Mouse (Mus musculus): ENCODE measurements around the gene Cyp2c55.

The Cyp2c55 gene

DNA sequence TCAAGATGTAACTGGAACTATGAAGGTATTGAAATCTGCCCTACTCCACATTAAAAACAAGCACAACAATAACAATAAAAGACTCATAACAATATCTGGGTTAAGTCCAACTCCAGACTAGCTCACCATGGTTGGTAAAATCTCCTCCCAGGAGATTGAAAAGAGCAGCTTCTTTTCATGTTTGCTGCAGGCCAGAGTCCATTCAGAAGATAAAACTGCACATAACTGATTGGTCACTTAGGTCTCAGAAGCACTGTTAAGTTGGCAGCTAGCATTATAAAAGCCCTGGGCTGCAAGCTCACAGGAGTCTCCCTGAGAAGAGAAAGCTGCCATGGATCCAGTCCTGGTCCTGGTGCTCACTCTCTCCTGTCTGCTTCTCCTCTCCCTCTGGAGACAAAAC lies at the start of gene Cyp2c55:
TSS of gene Cyp2c55 (plus strand) at position 305 of the 400 bp plus-strand sequence.
- DNase-seq (ENCODE audit: low spot score in 2 of 2), result no peak

DNA sequence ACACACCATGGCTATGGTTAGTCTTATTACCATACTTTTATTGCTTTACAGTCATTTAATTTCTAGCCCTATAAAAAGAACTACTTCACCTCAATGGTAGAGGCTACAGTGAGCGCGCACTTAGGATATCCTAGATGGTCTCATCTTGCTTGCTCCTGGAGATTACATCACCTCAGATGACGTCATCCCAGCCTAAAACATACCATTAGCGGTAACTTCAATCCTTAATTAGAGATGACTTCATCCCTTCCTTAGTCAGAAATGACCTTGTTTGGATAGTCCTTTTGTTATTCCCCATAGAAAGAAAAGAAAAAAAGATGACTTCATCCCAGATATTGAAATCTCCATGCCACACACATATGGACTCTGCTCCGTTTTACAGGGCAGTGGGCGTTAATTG lies 36.1 kb upstream of the Cyp2c55 start:
- DNase-seq (ENCODE audit: low spot score in 2 of 2), result no peak

DNA sequence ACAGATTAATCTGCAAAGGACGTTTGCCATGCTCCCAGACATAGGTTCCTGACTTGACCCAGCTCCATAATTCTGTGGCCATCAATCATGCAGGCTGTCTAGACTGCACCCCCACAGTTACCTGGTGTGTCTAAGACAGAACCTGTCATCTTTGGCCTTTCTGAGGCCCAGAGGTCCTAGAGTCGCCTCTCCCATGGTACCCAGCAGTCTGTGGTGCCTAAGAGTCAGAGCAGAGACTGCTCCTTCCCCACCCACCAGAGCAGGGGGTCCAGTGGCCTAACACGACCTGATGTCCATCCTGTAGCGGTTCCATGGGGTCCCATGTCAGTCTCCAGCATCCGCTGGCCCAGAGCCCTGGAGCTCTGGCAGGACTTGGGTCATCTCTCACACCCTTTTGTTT lies 34.2 kb upstream of the Cyp2c55 start:
- no peak for DNase-seq (ENCODE audit: low spot score in 2 of 2)

DNA sequence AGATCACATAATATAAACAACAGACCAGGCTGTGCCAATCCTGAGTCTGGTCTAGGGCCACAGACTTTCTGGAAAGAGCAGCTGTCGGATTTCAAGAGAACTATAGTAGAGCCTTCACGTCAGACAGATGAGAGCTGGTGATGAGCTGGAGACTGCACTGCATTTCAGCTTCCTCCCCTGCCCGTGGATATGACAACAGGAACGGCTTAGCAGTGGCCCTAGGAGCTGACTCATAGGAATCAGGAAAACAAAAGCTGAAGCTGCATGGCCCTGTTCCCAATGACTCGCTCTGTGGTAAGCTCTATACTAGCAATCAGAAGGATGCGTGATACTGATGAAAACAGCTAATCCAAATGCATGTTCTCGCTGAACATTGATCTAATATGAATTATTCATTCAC lies 33.2 kb upstream of the Cyp2c55 start:
- DNase-seq (ENCODE audit: low spot score in 2 of 2), result no peak

DNA sequence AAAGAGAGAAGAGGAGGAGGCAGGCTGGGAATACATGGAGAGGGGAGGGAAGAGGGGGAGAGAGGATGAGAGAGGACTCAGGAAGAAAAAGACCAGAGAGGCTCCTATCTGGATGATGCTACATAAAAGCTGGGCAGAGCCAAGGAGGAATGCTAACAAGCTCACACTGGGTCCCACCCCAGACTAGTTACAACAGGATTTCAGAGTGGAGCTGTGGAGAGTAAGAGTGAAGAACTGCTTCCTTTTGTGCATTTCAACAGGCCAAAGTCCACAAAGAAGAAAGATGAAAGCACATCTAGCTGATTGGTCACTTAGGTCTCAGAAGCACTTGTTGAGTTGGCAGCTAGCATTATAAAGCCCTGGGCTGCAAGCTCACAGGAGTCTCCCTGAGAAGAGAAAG lies 30.6 kb upstream of the Cyp2c55 start:
- DNase-seq (ENCODE audit: low spot score in 2 of 2), result no peak

DNA sequence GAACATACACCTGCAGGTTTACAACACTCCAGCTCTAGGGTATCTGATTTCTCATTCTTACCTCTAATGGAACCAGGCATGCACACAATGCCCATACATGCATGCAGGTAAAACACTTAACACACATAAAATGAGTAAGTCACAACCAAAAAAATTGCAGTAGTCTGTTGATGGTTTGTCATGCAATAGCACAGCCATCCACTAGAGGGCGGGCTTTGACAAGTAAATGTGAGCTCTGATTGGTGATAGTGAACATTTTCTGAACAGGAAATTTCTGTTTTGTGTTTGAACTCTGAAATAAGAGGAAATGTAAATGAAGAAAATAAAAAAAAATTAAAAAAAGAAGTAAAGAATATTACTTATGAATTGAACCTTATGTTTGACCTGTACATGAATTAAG lies 24.9 kb upstream of the Cyp2c55 start:
- peak in 1 of 2 experiments; percentile 23 for DNase-seq (ENCODE audit: low spot score in 2 of 2)

DNA sequence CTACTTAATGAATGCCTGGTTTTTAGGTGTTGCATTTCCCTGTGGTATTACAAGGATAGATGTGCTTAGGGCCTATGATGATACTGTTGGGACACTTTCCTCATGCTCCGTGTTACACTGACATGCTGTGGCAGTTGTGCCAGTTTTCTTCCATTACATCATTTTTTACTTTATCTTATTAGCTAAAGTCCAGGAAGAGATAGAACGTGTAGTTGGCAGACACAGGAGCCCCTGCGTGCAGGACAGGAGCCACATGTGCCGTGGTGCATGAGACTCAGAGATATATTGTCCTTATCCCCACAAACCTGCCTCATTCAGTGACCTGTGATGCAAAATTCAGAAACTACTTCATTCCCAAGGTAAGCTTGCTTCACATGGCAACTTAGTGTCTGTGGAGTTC lies 8.6 kb upstream of the Cyp2c55 start:
- no peak for DNase-seq (ENCODE audit: low spot score in 2 of 2)

DNA sequence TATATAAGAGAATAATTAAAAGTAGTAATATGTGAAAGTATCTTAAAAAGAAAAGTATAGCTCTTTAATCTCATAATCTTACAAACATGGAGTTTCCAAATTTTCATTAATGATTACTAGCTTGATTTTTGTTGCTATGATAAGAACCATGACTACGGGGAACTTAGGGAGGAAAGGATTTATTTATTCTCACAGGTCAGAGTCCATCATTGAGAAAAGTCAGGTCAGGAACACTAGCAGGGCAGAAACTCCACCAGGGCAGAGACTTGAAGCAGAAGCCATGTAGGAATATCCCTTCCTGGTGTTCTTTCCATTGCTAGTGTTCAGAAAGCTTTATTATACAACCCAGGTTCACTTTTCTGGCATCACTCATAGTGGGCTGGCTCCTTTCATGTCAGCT lies 8.1 kb upstream of the Cyp2c55 start:
- no peak for DNase-seq (ENCODE audit: low spot score in 2 of 2)

DNA sequence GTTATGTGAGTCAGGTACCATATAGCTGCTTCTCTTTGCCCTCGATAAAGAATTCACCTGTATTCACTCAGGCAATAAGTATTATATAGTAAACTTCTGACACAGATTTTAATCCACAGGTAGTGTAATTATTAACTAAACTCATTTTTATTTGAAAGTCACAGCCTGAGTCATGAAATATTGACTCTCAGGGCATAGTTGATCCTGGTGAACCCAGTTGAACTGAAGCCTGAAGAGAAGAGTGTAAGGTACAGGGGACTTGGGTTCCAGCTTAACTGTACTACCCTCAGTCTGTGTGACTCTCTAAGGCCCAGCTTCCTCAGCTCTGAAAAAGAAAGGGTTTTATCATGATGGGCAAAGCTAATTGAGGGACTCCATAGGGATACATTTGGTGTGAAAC lies 1.7 kb upstream of the Cyp2c55 start:
- DNase-seq (ENCODE audit: low spot score in 2 of 2), result no peak

DNA sequence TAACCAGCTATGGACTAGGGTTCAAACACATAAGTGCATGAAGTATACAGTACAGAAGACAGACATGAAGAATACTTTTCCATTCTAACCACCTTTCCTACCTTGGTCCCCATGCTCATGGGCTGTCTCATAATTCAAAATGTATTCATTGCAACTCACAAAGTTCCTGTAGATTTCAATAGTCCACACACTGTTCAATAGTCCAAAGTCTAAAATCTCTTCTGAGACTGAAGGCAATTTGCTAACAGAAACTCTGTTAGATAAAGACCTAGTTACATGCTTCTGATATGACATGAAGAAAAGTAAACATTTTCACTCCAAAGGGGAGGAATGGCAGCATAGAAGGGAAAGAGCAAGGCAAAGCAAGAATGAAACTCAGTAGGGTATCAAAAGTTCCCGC lies 51.1 kb downstream of the Cyp2c55 start:
- no peak for DNase-seq (ENCODE audit: low spot score in 2 of 2)

DNA sequence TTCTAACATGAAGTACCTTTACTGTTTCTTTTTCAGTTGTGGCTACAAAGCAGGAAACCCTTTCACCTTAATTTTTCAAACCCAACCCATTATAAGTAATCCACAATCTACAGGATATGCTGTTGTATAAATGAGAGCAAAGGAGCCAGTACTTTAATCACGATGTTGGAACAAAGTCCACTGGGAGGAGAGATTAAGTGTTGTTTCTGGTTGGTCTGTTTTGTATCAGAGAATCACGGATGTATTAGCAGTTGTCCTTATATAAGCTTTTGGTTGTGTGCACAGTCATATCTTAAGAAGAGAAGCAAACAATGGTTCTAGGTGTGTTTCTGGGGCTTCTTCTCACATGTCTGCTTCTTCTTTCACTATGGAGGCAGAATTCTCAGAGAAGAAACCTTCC lies 53.9 kb downstream of the Cyp2c55 start, which contains the start of gene Cyp2c65:
TSS of gene Cyp2c65 (plus strand) at position 297 of the 400 bp plus-strand sequence.
- DNase-seq (ENCODE audit: low spot score in 2 of 2), result no peak

All from heart, adult 9 months (tissue).